Mouse (Mus musculus) embryonic fibroblast, embryonic 13.5 days (primary cell): ENCODE measurements around the gene Ppm1e. TPM values are rescaled to one million over a fixed set of nuclear protein-coding genes. Genes with fewer than 3 reads are reported as not detected.

Source experiments
- H3K27ac ChIP-seq: 2 replicates; pipeline ENCODE4 v1.5.1; 2012; ENCODE audit warnings: low read length, control low read depth, inconsistent platforms; ENCODE audit not compliant: insufficient read depth
- H3K4me1 ChIP-seq: 2 replicates; pipeline ENCODE4 v1.6.1; 2011; ENCODE audit warnings: low read length; ENCODE audit not compliant: control insufficient read depth, insufficient read depth
- H3K4me3 ChIP-seq: 2 replicates; pipeline ENCODE4 v1.5.1; 2011; ENCODE audit warnings: mild to moderate bottlenecking, control low read depth, low read length; ENCODE audit not compliant: insufficient read depth
- CTCF ChIP-seq: IDR thresholded peaks from 2 replicates; pipeline ENCODE4 v1.5.1; 2011; ENCODE audit warnings: mild to moderate bottlenecking, control low read depth, low read length, moderate library complexity, borderline replicate concordance; ENCODE audit not compliant: insufficient read depth
- POLR2A ChIP-seq: IDR thresholded peaks from 2 replicates; pipeline ENCODE4 v1.6.1; 2011; ENCODE audit warnings: low read depth, mild to moderate bottlenecking, control low read depth, low read length, moderate library complexity
- polyA plus RNA-seq: library from polyadenylated mRNA; stranded (reverse); fragments of >200 nt; gene quantifications from 2 replicates; pipeline ENCODE4 v1.2.4, GENCODE M21; 2011; ENCODE audit warnings: low read depth; ENCODE audit not compliant: missing spikeins, insufficient read length

Gene Ppm1e
- polyA plus RNA-seq, 1 experiment, result 1.4 TPM

DNA sequence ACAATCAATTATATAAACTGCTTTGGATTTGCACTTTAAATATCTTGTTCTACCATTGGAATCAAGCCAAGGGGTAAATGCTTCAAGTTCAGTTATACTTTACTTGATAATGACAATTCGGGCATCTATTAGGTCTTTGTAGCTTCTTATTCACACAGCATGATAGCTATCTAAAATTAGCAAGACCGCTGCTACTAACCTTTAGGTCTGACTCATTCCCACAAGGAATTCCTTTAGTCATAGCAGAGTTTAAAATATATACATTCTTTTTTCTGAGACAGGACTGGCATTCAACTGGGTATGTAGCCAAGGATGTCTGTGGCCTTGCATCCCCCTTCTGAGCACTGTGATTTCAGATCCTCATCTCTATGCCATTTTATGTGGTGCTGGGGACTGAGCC is 48.5 kb downstream of the Ppm1e start:
- H3K4me3 ChIP-seq, result no peak overlapping the region
- peak overlapping the region; percentile 4 for H3K27ac ChIP-seq
- TF ChIP-seq CTCF, result no peak
- TF ChIP-seq POLR2A, result no peak
- H3K4me1 ChIP-seq, result peaks cover 12% of the 10 kb centered on the region

DNA sequence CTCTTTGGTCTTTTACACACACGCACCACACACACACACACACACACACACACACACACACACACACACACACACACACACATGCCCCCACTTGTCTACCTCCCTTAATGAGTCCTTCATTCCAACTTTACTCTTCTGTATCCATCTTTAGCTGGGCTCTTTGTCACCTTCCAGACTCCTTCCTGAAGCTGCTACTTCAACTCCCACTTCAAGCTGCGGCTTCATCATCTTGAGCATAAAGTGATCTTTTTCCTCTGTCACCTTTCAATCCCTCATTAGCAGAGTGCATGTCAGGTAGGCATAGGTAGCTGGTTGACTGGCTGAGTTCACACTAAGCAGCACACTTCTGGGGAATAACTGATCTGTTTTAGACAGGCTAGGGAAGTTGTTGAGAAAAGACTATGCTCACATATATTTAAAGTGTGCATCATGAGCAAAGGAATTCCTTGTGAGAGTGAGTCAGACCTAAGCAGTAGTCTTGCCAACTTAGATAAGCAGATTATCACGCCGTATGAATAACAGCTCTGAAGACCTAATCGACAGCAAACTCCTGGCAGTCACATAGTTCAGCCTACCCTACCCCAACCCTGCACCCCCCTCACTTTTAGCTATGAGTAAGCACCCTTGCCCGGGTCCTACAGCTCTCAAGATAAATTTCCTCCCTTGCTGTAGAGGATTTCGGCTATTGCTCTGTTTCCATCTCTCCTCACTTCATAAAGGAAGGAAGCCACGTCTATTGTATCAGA is 49.3 kb downstream of the Ppm1e start:
- H3K4me3 ChIP-seq, result no peak overlapping the region
- peak overlapping the region; percentile 99 for H3K27ac ChIP-seq
- peaks cover 12% of the 10 kb centered on the region for H3K4me1 ChIP-seq
- no peak for TF ChIP-seq POLR2A
- TF ChIP-seq CTCF, result no peak

DNA sequence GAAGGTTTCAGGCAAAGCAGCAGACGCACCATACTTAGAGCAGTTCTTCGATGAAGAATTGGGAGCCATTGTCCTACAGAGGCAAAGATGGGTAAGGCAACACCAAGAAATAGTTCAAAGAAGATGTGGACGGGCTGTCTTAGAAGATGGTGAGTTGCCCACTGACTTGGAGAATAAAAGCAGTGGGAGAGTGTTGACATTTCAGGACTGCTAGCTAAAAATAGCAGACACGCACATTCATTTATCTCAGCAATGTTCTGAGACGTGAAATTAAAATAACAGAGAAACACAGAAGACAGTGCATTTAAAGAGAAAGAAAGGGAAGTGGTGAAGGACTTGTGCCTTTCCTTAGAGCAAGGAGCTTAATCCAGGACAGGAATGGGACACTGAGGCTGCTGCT is 59.8 kb downstream of the Ppm1e start:
- peak overlapping the region; percentile 6; the same call in 1 of the 2 replicates for H3K27ac ChIP-seq

DNA sequence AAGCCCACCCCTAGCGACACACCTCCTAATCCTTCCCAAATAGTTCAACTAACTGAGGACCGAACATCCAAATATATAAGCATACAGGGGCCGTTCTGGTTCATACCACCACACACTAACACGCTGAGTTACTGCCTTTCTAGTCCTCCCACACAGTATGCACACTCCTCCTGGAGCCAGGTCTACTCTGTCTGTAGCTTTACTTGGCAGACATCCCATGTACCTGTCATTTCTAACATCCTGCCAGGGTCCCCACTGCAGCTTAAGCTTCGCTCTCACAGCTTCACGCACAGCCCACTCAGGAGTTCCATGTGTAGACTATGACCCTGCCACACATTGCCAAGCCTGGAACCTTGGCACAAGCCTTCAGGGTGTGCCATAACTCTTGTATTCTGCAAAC is 62.4 kb downstream of the Ppm1e start:
- TF ChIP-seq POLR2A (no peak), CTCF (no peak)
- Histone ChIP-seq H3K4me1 (peaks cover 10% of the 10 kb centered on the region), H3K4me3 (no peak overlapping the region), H3K27ac (no peak overlapping the region)

More for the DNA sequence above, 59.8 kb downstream of the Ppm1e start:
- no peak for TF ChIP-seq POLR2A
- no peak for TF ChIP-seq CTCF
- Histone ChIP-seq H3K4me3 (no peak overlapping the region), H3K4me1 (peaks cover 10% of the 10 kb centered on the region)

DNA sequence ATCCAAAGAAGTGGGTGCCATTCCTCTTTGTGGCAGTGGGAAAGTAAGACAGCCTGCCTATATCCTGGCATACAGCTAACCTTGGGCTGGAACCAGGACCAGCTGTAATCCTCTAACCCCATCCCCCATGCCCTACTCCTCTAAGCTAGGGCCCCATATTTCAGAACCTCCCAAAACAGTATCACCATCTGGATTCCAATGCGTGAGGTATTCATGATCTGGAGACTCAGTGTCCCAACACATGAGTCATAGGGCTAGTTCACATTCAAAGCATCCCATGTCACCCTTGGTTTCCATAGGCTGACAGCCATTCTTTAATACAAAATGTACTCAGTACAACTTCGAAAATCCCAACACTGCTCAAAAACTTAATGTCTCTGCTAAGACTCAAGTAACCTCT is 63.2 kb downstream of the Ppm1e start:
- no peak for TF ChIP-seq CTCF
- no peak for TF ChIP-seq POLR2A
- no peak overlapping the region for H3K27ac ChIP-seq
- peaks cover 10% of the 10 kb centered on the region for H3K4me1 ChIP-seq
- H3K4me3 ChIP-seq, result no peak overlapping the region

DNA sequence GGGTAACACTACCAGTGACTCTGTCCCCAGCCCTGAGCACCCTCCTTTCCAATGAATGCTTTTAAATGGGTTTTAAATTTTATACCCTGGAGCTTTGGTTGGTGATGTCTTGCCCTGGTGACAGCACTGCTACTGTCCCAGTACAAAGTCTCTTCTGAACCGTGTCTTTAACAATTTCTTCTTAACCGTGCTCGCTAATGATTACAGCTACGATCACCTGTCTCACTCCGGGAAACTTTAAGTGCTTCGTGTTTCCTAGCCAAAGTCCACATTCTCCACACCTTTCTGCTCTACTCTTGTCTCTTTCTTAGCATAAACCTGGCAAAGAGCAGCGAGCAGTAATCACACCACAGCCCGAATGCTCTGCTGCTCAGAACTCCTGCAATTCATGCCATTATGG is 69.5 kb downstream of the Ppm1e start:
- no peak for TF ChIP-seq CTCF
- no peak for TF ChIP-seq POLR2A
- no peak overlapping the region for H3K27ac ChIP-seq
- H3K4me3 ChIP-seq, result no peak overlapping the region
- no peaks in the 10 kb centered on the region for H3K4me1 ChIP-seq

DNA sequence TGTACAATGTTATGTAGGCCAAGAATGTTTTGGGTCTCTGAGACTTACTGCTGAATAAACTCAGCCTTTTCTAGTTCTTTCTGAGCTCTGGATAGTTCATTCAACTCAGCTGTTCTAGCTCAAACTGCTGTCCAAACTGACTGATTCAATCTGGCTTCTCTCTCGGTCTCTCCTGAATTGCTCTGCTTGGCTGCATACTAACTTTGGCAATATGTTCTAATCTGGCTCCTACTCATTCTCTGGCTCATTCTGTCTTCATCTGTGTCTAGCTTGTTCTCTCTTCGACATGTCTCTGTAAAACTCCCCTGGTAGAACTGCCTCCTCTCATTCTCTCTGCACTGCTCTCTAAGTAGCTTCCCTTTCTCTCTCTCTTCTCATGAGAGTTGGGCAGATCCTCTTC is 72.6 kb downstream of the Ppm1e start:
- Histone ChIP-seq H3K4me1 (no peaks in the 10 kb centered on the region), H3K4me3 (no peak overlapping the region), H3K27ac (no peak overlapping the region)
- TF ChIP-seq CTCF (no peak), POLR2A (no peak)

DNA sequence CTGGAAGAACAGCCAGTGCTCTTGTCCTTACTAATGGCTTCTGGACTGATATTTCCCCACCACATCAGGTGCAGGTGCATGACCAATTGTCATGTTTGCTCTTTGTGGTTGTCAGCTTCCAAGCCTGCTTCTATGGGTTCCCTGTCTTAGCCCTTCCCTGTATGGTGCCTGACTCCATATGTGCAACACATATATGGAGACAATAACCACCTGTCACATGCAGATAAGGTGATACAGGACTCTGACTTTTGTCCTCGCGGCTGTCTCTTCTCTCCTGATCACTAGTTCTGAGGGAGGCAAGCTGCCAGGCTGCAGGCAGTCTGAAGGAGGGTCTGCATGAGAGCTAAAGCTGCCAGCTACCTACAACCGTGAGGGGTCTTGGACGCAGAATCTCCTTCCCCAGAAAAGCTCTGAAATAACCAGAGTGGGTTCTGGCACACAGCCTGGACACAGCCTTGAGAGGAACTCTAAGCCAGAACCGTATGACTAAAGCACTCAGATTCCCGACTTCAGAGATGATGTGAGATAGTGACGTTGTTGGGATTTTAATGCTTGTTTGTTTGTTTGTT is 76.8 kb downstream of the Ppm1e start:
- Histone ChIP-seq H3K4me3 (no peak overlapping the region), H3K4me1 (no peaks in the 10 kb centered on the region), H3K27ac (no peak overlapping the region)
- TF ChIP-seq POLR2A (no peak), CTCF (no peak)

DNA sequence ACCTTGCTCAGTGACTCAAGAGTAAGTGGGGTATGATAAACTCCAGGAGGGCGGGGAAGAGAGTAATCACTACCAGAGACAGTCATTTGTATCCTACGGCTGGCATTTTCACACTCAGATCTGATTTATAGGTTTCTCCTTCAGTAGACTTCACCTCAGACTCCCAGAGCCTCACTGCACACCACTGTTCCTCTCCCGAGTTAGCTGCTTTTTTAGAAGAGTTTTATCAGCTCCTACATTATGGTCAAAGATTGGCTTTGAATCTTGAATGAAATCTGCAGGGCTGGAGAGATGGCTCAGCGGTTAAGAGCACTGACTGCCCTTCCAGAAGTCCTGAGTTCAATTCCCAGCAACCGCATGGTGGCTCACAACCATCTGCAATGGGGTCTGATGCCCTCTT is 79.4 kb downstream of the Ppm1e start:
- no peak overlapping the region for H3K4me3 ChIP-seq
- no peak for TF ChIP-seq POLR2A
- TF ChIP-seq CTCF, result no peak
- H3K4me1 ChIP-seq, result peaks cover 5% of the 10 kb centered on the region; the same call in 1 of the 2 replicates
- H3K27ac ChIP-seq, result no peak overlapping the region

DNA sequence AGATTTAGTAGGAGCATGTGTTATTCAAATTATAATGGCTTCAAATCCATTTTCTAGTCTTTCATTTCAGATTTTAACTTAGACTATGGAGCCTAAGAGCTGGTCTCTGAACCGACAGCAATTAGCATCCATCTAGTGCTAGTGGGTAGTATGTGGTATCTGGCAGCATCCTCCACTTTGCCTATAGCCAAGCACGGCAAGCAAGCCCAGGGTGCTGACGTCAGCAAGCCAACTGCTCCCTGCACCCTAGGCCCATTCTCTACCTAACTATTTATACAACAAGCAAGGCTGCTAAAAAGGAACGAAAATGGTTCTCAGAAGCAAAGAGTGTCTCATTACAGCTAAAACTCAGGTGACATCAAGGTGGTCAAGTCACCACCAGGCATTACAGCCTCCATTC is 80.0 kb downstream of the Ppm1e start:
- Histone ChIP-seq H3K27ac (no peak overlapping the region), H3K4me1 (peaks cover 5% of the 10 kb centered on the region; the same call in 1 of the 2 replicates), H3K4me3 (no peak overlapping the region)
- TF ChIP-seq POLR2A, result no peak
- no peak for TF ChIP-seq CTCF
